Mouse (Mus musculus): ENCODE measurements around the gene Morn4.
A peak's percentile ranks its signal among the peaks of the same experiment; 100 is the strongest.

The Morn4 gene

DNA sequence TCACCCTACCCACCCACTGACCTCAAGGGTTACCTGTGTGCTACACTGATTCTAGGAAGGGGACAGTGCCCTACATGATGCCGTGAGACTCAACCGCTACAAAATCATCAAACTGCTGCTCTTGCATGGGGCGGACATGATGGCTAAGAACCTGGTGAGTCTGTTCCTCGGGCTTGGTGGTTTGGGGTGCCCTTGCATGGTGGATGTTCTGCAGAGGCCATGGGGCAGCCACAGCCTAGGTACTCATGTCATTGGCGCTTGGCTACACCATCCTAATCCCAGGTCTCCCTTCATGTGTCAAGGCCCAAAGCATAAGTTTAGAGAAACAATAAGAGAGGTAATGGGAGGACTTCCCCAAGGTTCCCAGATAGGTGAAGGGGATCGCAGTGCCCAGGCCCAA, 42.2 kb downstream of the Morn4 start:
- DNase-seq (ENCODE audit: low read depth, low spot score) = no peak

DNA sequence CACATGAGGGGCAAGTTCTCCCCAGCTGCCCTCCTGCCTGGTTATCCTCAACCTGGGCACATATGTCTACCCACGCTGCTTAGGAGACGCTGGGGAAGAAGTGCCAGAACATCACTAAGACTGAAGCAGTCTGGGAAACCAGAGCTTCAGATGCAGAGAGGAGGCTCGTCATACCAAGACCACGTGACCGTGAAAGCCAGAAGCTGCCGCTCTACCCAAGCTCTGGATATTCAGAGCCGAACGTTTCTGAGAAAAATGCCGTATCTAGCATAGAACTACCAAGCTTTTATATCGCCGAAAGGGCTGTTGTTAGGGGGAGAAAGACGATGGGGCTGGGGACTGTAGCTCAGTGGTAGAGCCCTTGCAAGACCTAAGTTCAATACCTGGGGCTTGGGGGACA, 47.8 kb downstream of the Morn4 start:
- no peak for DNase-seq (ENCODE audit: low read depth, low spot score)

DNA sequence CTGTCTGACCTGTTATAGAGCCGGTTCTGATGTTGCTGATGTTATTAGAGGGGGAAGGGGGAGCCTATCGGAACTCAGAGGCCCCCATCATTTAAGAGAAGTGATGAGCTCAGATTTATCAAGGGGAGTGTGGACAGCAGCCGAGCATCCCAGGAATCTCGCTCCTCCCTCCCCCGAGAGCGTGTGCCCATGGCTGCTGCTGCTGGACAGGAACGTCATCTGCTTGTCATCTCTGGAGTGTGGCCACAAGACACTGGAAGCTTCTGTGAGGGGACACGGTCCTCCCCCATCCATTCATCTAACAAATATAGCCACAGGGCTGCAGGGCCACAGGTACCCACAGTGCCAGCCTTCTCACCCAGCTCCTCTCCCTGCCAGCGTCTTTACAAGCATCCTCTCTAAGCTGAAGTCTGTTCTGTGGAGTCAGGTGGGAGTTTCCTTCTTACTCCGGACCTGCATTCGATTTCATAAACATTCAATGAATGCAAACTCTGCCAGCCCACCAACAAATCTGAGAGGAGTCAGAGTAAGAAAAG, 48.9 kb downstream of the Morn4 start:
- no peak for DNase-seq (ENCODE audit: low read depth, low spot score)

DNA sequence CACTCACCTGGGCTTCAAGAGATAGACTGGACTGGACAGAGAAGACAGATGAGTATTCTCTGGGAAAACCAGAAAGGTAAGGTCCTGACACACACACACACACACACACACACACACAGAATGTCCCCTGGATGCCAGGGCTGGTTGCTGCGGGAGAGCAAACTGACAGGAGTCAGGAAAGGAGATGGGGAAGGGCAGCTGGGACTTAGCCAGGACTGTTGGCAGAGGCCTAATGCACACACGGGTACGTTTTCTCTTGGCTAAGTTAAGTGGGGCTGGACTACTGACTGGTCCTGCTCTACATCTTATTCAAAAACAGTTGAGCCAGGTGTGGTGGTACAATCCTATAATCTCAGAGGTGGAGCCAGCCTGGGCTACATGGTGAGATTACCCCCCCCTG, 49.8 kb downstream of the Morn4 start:
- DNase-seq (ENCODE audit: low read depth, low spot score) = no peak

- DNase-seq (ENCODE audit: low read depth, low spot score) = peak; percentile 88
Observed at GRCm38 (mm10) chr19:42035456-42036248, 50.5 kb downstream of the Morn4 start, which contains the start of gene Ankrd2. TSS of gene Ankrd2 (plus strand) at chr19:42036000.

GRCm38 (mm10) chr19:42034881-42035455, 51.2 kb downstream of the Morn4 start:
- DNase-seq (ENCODE audit: low read depth, low spot score) = no peak

- DNase-seq (ENCODE audit: low read depth, low spot score) = no peak
Observed at GRCm38 (mm10) chr19:42034146-42034775, 51.9 kb downstream of the Morn4 start.

DNA sequence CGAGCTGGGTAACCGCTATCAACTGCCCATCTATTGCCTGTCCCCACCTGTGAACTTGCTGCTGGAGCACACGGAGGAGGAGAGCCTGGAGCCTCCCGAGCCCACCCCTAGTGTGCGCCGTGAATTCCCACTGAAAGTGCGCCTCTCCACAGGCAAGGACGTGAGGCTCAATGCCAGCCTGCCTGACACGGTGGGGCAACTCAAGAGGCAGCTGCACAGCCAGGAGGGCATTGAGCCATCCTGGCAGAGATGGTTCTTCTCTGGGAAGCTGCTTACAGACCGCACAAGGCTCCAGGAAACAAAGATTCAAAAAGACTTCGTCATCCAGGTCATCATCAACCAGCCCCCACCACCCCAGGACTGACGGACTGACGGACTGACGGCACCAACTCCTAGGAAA, 52.5 kb downstream of the Morn4 start:
- no peak for DNase-seq (ENCODE audit: low read depth, low spot score)

DNA sequence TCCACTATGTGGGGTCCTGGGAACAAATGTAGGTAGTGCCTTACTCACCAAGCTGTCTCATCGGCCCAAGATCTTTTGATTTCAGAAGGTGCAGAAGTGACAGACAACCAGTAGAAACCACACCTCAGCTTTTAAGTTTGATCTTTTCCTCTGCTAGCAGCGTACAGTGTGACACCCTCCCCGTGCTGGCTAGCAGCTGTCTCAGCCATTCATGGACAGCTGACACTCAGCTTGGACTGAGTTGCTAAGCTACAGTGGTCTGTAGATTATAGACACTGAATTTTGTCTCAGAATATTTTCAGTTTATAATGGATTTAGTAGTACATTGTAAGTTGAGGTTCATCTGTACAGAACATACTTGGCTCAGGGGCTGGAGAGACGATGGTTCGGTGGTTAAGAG, 55.0 kb downstream of the Morn4 start:
- no peak for DNase-seq (ENCODE audit: low read depth, low spot score)

GRCm38 (mm10) chr19:42026158-42026557, 60.0 kb downstream of the Morn4 start:
- DNase-seq (ENCODE audit: low read depth, low spot score) = peak; percentile 73
